Mouse (Mus musculus): ENCODE measurements around the gene Pdcd2. TPM values are rescaled to one million over a fixed set of nuclear protein-coding genes. Genes with fewer than 3 reads are reported as not detected.
A peak's percentile ranks its signal among the peaks of the same experiment; 100 is the strongest.
"Not testable (repeated sequence)": the region's sequence is repeated elsewhere in the genome, so short reads cannot be mapped to it uniquely, and the experiment has no call there.

The Pdcd2 gene
- polyA plus RNA-seq (2012; rRNA removed) = 35.0 and 43.8 TPM in 2 replicates

- DNase-seq (ENCODE audit: low read depth) = peak; percentile 97
- TF ChIP-seq CTCF (IDR thresholded peaks at IDR 0.05; ENCODE audit: borderline replicate concordance, extremely low read depth, insufficient read depth, insufficient read length) (peak; percentile 39; the same call in 1 of the 2 replicates), POLR2A (IDR thresholded peaks at IDR 0.05; ENCODE audit: borderline replicate concordance, extremely low read depth, insufficient read depth, insufficient read length, poor library complexity, severe bottlenecking) (peak; percentile 53; the same call in 1 of the 2 replicates)
Observed at GRCm38 (mm10) chr17:15526986-15527810, at the start of gene Pdcd2. Gene Pdcd2 (minus strand): TSS chr17:15527301.

- no peak for DNase-seq (ENCODE audit: low read depth)
- TF ChIP-seq POLR2A (IDR thresholded peaks at IDR 0.05; ENCODE audit: borderline replicate concordance, extremely low read depth, insufficient read depth, insufficient read length, poor library complexity, severe bottlenecking) (no peak), CTCF (IDR thresholded peaks at IDR 0.05; ENCODE audit: borderline replicate concordance, extremely low read depth, insufficient read depth, insufficient read length) (no peak)
Observed at GRCm38 (mm10) chr17:15575056-15575455, 48.0 kb upstream of the Pdcd2 start.

- no peak for TF ChIP-seq POLR2A (IDR thresholded peaks at IDR 0.05; ENCODE audit: borderline replicate concordance, extremely low read depth, insufficient read depth, insufficient read length, poor library complexity, severe bottlenecking)
- no peak for TF ChIP-seq CTCF (IDR thresholded peaks at IDR 0.05; ENCODE audit: borderline replicate concordance, extremely low read depth, insufficient read depth, insufficient read length)
Observed at GRCm38 (mm10) chr17:15566908-15567307, 39.8 kb upstream of the Pdcd2 start.

GRCm38 (mm10) chr17:15564928-15565300, 37.8 kb upstream of the Pdcd2 start:
- no peak for TF ChIP-seq POLR2A (IDR thresholded peaks at IDR 0.05; ENCODE audit: borderline replicate concordance, extremely low read depth, insufficient read depth, insufficient read length, poor library complexity, severe bottlenecking)
- no peak for TF ChIP-seq CTCF (IDR thresholded peaks at IDR 0.05; ENCODE audit: borderline replicate concordance, extremely low read depth, insufficient read depth, insufficient read length)
- no peak for DNase-seq (ENCODE audit: low read depth)

More at GRCm38 (mm10) chr17:15566908-15567307, 39.8 kb upstream of the Pdcd2 start:
- no peak for DNase-seq (ENCODE audit: low read depth)

GRCm38 (mm10) chr17:15564014-15564927, 37.2 kb upstream of the Pdcd2 start, which contains the start of gene Prdm9:
Gene Prdm9 (minus strand): TSS chr17:15564354.
- TF ChIP-seq CTCF (IDR thresholded peaks at IDR 0.05; ENCODE audit: borderline replicate concordance, extremely low read depth, insufficient read depth, insufficient read length) (no peak), POLR2A (IDR thresholded peaks at IDR 0.05; ENCODE audit: borderline replicate concordance, extremely low read depth, insufficient read depth, insufficient read length, poor library complexity, severe bottlenecking) (peak; percentile 36; the same call in 1 of the 2 replicates)
- DNase-seq (ENCODE audit: low read depth) = peak; percentile 99

GRCm38 (mm10) chr17:15559946-15560345, 32.8 kb upstream of the Pdcd2 start:
- DNase-seq (ENCODE audit: low read depth) = no peak
- TF ChIP-seq POLR2A (IDR thresholded peaks at IDR 0.05; ENCODE audit: borderline replicate concordance, extremely low read depth, insufficient read depth, insufficient read length, poor library complexity, severe bottlenecking) = no peak
- no peak for TF ChIP-seq CTCF (IDR thresholded peaks at IDR 0.05; ENCODE audit: borderline replicate concordance, extremely low read depth, insufficient read depth, insufficient read length)

GRCm38 (mm10) chr17:15549713-15550112, 22.6 kb upstream of the Pdcd2 start:
- DNase-seq (ENCODE audit: low read depth) = no peak
- TF ChIP-seq POLR2A (IDR thresholded peaks at IDR 0.05; ENCODE audit: borderline replicate concordance, extremely low read depth, insufficient read depth, insufficient read length, poor library complexity, severe bottlenecking) = no peak
- no peak for TF ChIP-seq CTCF (IDR thresholded peaks at IDR 0.05; ENCODE audit: borderline replicate concordance, extremely low read depth, insufficient read depth, insufficient read length)

GRCm38 (mm10) chr17:15546440-15546839, 19.3 kb upstream of the Pdcd2 start:
- no peak for TF ChIP-seq POLR2A (IDR thresholded peaks at IDR 0.05; ENCODE audit: borderline replicate concordance, extremely low read depth, insufficient read depth, insufficient read length, poor library complexity, severe bottlenecking)
- no peak for TF ChIP-seq CTCF (IDR thresholded peaks at IDR 0.05; ENCODE audit: borderline replicate concordance, extremely low read depth, insufficient read depth, insufficient read length)

GRCm38 (mm10) chr17:15543868-15544267, 16.8 kb upstream of the Pdcd2 start:
- not testable (repeated sequence) for DNase-seq (ENCODE audit: low read depth)

More at GRCm38 (mm10) chr17:15546440-15546839, 19.3 kb upstream of the Pdcd2 start:
- no peak for DNase-seq (ENCODE audit: low read depth)

GRCm38 (mm10) chr17:15540309-15540708, 13.2 kb upstream of the Pdcd2 start:
- no peak for TF ChIP-seq CTCF (IDR thresholded peaks at IDR 0.05; ENCODE audit: borderline replicate concordance, extremely low read depth, insufficient read depth, insufficient read length)
- TF ChIP-seq POLR2A (IDR thresholded peaks at IDR 0.05; ENCODE audit: borderline replicate concordance, extremely low read depth, insufficient read depth, insufficient read length, poor library complexity, severe bottlenecking) = no peak
- no peak for DNase-seq (ENCODE audit: low read depth)

- TF ChIP-seq CTCF (IDR thresholded peaks at IDR 0.05; ENCODE audit: borderline replicate concordance, extremely low read depth, insufficient read depth, insufficient read length) (no peak), POLR2A (IDR thresholded peaks at IDR 0.05; ENCODE audit: borderline replicate concordance, extremely low read depth, insufficient read depth, insufficient read length, poor library complexity, severe bottlenecking) (no peak)
- DNase-seq (ENCODE audit: low read depth) = peak; percentile 22
Observed at GRCm38 (mm10) chr17:15536457-15536904, 9.4 kb upstream of the Pdcd2 start.

Data from brain, embryonic 14.5 days (tissue).